Comparison of ENCODE assay signal across 7 mouse cellular contexts in genomic region chr6:140490921-140491537, GRCm38 (mm10).
DNase-seq lines count a peak whose midpoint lies in the region; ATAC-seq lines count a peak whose summit lies in the region.

No protein-coding gene starts in this region.

- no peaks in the 10 kb centered on the region for H3K27me3 ChIP-seq in hindbrain, embryonic 16.5 days (replicated peaks; ENCODE audit: control insufficient read depth, insufficient read depth, low read length)

- peak; percentile 41 to 68 for DNase-seq in left cerebral cortex, postnatal 36 days (ENCODE audit: low spot score in 2 of 2)
- no peak for DNase-seq in left cerebral cortex, postnatal 10 days (ENCODE audit: extremely low spot score in 1 of 2, low spot score in 2 of 2)
- peak; percentile 47 to 59 for DNase-seq in cerebellum, postnatal 14 days
- DNase-seq in right cerebral cortex, postnatal 14 days = peak; percentile 23
- DNase-seq in ovary, postnatal 36 days (ENCODE audit: low spot score) = no peak
- no peak for DNase-seq in kidney, postnatal 25 days

- no peaks in the 10 kb centered on the region for H3K36me3 ChIP-seq in hindbrain, embryonic 16.5 days (ENCODE audit: control insufficient read depth, insufficient read depth, low read length)

- H3K4me3 ChIP-seq in hindbrain, embryonic 16.5 days (ENCODE audit: low read length) = peak overlapping the region; percentile 19; the same call in 1 of the 2 replicates

- no peaks in the 10 kb centered on the region for H3K9me3 ChIP-seq in hindbrain, embryonic 16.5 days (ENCODE audit: control insufficient read depth, low read length)

- 0 out of 2 replicates have a peak overlapping the region, but pooled peaks have one; percentile 18 for H3K9ac ChIP-seq in hindbrain, embryonic 16.5 days (ENCODE audit: low read depth, low read length)

- peak; percentile 68 for ATAC-seq in hindbrain, embryonic 16.5 days

- H3K4me1 ChIP-seq in hindbrain, embryonic 16.5 days (ENCODE audit: control insufficient read depth, insufficient read depth, low read depth, low read length) = peaks cover 9% of the 10 kb centered on the region

- intact Hi-C loops in left cerebral cortex, postnatal 36 days (cut with DNase I) = no loop called here
- intact Hi-C loops in left cerebral cortex, postnatal 10 days (cut with DNase I) = no loop called here

- peak overlapping the region; percentile 45; the same call in 1 of the 2 replicates for H3K27ac ChIP-seq in hindbrain, embryonic 16.5 days (ENCODE audit: low read depth, low read length)

- peak overlapping the region; percentile 41 for H3K4me2 ChIP-seq in hindbrain, embryonic 16.5 days (ENCODE audit: low read length)

- 69% methylated on average over 18 of the region's 18 CpGs for WGBS in hindbrain, embryonic 16.5 days

Comparison
In these comparisons a context has a peak if more than half of its experiments do, and no peak if none do; other contexts are left out.
1. DNase-seq: peak in left cerebral cortex, postnatal 36 days (2 of 2), cerebellum, postnatal 14 days (2 of 2) and right cerebral cortex, postnatal 14 days (single experiment); none in left cerebral cortex, postnatal 10 days (0 of 2), ovary, postnatal 36 days (single experiment) and kidney, postnatal 25 days (0 of 2).